Mouse (Mus musculus) forebrain, embryonic 15.5 days (tissue): ENCODE measurements around the gene Spop. TPM values are rescaled to one million over a fixed set of nuclear protein-coding genes. Genes with fewer than 3 reads are reported as not detected.

ENCODE experiments used
- ATAC-seq: fragments of 200-750 bp; cut with Nextera tagmentation; replicated peaks from 2 replicates; pipeline ENCODE4 v1.8.0; 2017; ENCODE audit warnings: mild to moderate bottlenecking, moderate TSS enrichment, moderate library complexity
- H3K27ac ChIP-seq: fragments of 300-500 bp; sonication (generic); replicated peaks from 2 replicates; pipeline ENCODE4 v1.5.1; 2015; ENCODE audit warnings: mild to moderate bottlenecking, inconsistent platforms
- H3K27me3 ChIP-seq: fragments of 300-500 bp; sonication (generic); 2 replicates; pipeline ENCODE4 v1.6.1; 2015; ENCODE audit warnings: inconsistent platforms
- H3K36me3 ChIP-seq: fragments of 300-500 bp; sonication (generic); 2 replicates; pipeline ENCODE4 v1.6.1; 2015; ENCODE audit warnings: mild to moderate bottlenecking, inconsistent platforms
- H3K4me1 ChIP-seq: fragments of 300-500 bp; sonication (generic); 2 replicates; pipeline ENCODE4 v1.6.1; 2015; ENCODE audit warnings: inconsistent platforms
- H3K4me2 ChIP-seq: fragments of 300-500 bp; sonication (generic); replicated peaks from 2 replicates; pipeline ENCODE4 v1.6.1; 2015; ENCODE audit warnings: mild to moderate bottlenecking, inconsistent platforms
- H3K4me3 ChIP-seq: fragments of 300-500 bp; sonication (generic); 2 replicates; pipeline ENCODE4 v1.5.1; 2015; ENCODE audit warnings: mild to moderate bottlenecking, inconsistent platforms
- H3K9ac ChIP-seq: fragments of 300-500 bp; sonication (generic); replicated peaks from 2 replicates; pipeline ENCODE4 v1.6.1; 2015; ENCODE audit warnings: mild to moderate bottlenecking, inconsistent platforms
- H3K9me3 ChIP-seq: fragments of 300-500 bp; sonication (generic); 2 replicates; pipeline ENCODE4 v1.6.1; 2016; ENCODE audit warnings: inconsistent platforms
- WGBS: fragments of 180-500 bp; shearing (Covaris S2); methylation state at CpG from one replicate; pipeline ENCODE4 v1.1.7; 2015; ENCODE audit warnings: mixed read lengths; 5-methylcytosine and 5-hydroxymethylcytosine counted together
- polyA plus RNA-seq: library from polyadenylated mRNA; unstranded; fragments of >200 nt; fragmentation: Nextera tagmentation; extraction: Ambion mirVana; gene quantifications from 2 replicates; pipeline ENCODE4 v1.2.1, GENCODE M21; 2015

The Spop gene
- polyA plus RNA-seq, 1 experiment from 2014 or later, result 226 TPM

GRCm38 (mm10) chr11:95507041-95507716 is 93.3 kb downstream of the Spop start:
- no peak for ATAC-seq
- Histone ChIP-seq H3K4me1 (no peaks in the 10 kb centered on the region), H3K36me3 (no peaks in the 10 kb centered on the region), H3K9ac (no peak overlapping the region), H3K9me3 (no peaks in the 10 kb centered on the region), H3K27me3 (peaks cover under 1% of the 10 kb centered on the region; the same call in 1 of the 2 replicates), H3K27ac (no peak overlapping the region), H3K4me3 (no peak overlapping the region), H3K4me2 (no peak overlapping the region)
- 48% methylated on average over 12 of the region's 12 CpGs for WGBS

DNA sequence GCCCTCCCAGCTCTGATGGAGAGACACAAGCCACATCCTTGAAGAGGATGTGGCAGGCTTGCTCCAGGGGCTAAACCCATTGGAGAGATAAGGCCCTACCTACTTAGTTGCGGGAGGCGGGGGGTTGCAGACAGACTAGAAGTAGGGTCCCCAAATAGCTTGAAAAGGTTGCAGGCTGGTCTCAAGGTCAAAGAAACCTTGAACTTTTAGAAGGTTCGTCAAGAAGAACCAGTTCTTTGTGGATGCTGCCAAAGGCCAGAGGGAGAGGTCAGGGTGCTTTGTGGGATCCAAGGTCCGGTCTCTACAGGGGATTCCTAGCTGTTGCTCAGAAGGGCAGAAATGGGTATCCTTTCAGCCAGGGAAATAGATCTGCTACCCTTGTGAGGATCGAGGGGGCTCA is 93.9 kb downstream of the Spop start:
- Histone ChIP-seq H3K9ac (no peak overlapping the region), H3K27ac (no peak overlapping the region), H3K4me2 (no peak overlapping the region), H3K9me3 (no peaks in the 10 kb centered on the region), H3K27me3 (peaks cover 6% of the 10 kb centered on the region), H3K36me3 (no peaks in the 10 kb centered on the region), H3K4me1 (no peaks in the 10 kb centered on the region), H3K4me3 (no peak overlapping the region)
- WGBS, result 78% methylated on average over 5 of the region's 5 CpGs
- no peak for ATAC-seq

DNA sequence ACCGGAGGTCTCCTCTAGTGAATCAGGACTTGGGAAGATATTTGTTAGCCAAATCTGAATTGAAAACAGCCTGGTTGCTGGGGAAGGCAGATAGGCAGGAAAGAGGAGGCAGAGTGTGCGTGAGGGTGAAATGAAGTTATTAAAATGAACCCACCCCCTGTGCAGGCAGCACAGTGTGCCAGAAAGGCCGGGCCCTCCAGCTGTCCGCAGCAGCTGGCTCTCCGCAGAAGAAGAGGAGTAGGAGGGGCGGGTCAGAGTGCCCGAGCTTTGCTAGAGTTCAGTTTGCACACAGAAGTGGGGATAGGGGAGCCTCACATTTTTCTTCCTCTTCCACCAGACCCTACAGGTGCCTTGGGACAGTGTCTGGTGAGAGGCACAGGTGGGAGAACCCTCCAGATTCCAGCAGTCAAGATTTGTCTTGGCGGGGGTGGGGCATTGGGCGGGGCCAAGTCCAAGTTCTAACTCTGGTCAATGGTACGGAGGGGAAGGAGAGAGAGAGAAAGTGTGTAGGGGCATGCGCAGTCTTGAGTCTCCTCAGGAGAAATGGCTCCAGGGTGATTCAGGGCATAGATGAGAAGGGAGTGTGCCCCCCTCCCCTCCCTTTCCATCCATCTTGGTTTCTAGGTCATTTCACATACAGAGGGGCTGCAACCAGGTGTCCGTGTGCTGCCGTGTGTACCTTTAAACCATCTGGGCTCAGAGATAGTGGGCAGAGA is 94.5 kb downstream of the Spop start:
- H3K27ac ChIP-seq, result no peak overlapping the region
- 60% methylated on average over 13 of the region's 13 CpGs for WGBS
- no peak overlapping the region for H3K9ac ChIP-seq
- no peaks in the 10 kb centered on the region for H3K9me3 ChIP-seq
- peaks cover 1% of the 10 kb centered on the region for H3K4me1 ChIP-seq
- ATAC-seq, result no peak
- H3K27me3 ChIP-seq, result peaks cover 12% of the 10 kb centered on the region
- H3K4me3 ChIP-seq, result no peak overlapping the region
- H3K36me3 ChIP-seq, result no peaks in the 10 kb centered on the region
- no peak overlapping the region for H3K4me2 ChIP-seq

DNA sequence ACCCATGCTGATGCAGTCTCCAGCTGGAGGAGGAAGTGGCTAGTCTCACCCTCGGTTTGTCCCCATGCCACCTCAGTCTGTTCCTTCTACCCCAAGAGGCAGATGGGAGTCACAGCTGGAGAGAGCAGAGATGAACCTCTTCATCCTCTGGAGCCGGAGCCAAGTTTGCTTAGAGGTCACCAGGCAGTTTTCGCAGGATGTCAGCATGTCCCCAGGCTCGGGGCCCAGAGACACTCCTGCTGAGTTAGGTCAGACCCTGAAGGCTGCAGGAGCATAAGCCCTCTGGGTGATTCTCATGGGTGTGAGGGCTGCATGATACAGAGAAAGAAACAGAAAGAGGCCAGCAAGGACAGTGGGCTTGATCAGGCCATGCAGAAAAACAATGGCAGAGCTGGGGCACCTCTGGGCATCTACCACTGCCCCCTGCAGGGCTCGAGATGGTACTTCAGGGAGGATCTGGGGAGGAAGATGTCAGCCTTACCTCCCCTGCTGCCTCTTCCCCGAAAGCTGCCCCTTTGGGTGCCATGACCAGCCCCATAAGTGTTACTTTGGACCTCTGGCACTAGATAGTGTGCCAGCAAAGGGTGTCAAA is 95.3 kb downstream of the Spop start:
- Histone ChIP-seq H3K27ac (no peak overlapping the region), H3K27me3 (peaks cover 21% of the 10 kb centered on the region), H3K4me1 (peaks cover 10% of the 10 kb centered on the region), H3K4me3 (no peak overlapping the region), H3K9ac (no peak overlapping the region), H3K4me2 (no peak overlapping the region), H3K9me3 (no peaks in the 10 kb centered on the region), H3K36me3 (no peaks in the 10 kb centered on the region)
- no peak for ATAC-seq
- 70% methylated on average over 6 of the region's 6 CpGs for WGBS

GRCm38 (mm10) chr11:95510631-95511030 is 96.8 kb downstream of the Spop start:
- no peak overlapping the region for H3K27ac ChIP-seq
- WGBS, result 93% methylated on average over 12 of the region's 12 CpGs
- no peak overlapping the region for H3K4me3 ChIP-seq
- H3K27me3 ChIP-seq, result peaks cover 30% of the 10 kb centered on the region
- no peak overlapping the region for H3K4me2 ChIP-seq
- ATAC-seq, result no peak
- peaks cover 24% of the 10 kb centered on the region for H3K4me1 ChIP-seq
- no peaks in the 10 kb centered on the region for H3K36me3 ChIP-seq
- no peaks in the 10 kb centered on the region for H3K9me3 ChIP-seq
- H3K9ac ChIP-seq, result no peak overlapping the region

- Histone ChIP-seq H3K36me3 (no peaks in the 10 kb centered on the region), H3K9ac (no peak overlapping the region), H3K4me1 (peaks cover 36% of the 10 kb centered on the region), H3K4me2 (peak overlapping the region; percentile 87; the same call in 1 of the 2 replicates), H3K27ac (no peak overlapping the region), H3K9me3 (no peaks in the 10 kb centered on the region), H3K4me3 (no peak overlapping the region; the same call in 1 of the 2 replicates), H3K27me3 (peaks cover 30% of the 10 kb centered on the region)
- ATAC-seq, result no peak
- 88% methylated on average over 1 of the region's 1 CpGs for WGBS
Observed at GRCm38 (mm10) chr11:95511919-95512318, 98.0 kb downstream of the Spop start.

- no peaks in the 10 kb centered on the region for H3K36me3 ChIP-seq
- peak overlapping the region; percentile 56 for H3K4me3 ChIP-seq
- H3K4me1 ChIP-seq, result peaks cover 41% of the 10 kb centered on the region
- H3K9me3 ChIP-seq, result no peaks in the 10 kb centered on the region
- no peak for ATAC-seq
- H3K27ac ChIP-seq, result no peak overlapping the region
- H3K9ac ChIP-seq, result no peak overlapping the region
- H3K4me2 ChIP-seq, result peak overlapping the region; percentile 87
- peaks cover 30% of the 10 kb centered on the region for H3K27me3 ChIP-seq
- WGBS, result 79% methylated on average over 6 of the region's 6 CpGs
Observed at GRCm38 (mm10) chr11:95512383-95512782, 98.5 kb downstream of the Spop start.

DNA sequence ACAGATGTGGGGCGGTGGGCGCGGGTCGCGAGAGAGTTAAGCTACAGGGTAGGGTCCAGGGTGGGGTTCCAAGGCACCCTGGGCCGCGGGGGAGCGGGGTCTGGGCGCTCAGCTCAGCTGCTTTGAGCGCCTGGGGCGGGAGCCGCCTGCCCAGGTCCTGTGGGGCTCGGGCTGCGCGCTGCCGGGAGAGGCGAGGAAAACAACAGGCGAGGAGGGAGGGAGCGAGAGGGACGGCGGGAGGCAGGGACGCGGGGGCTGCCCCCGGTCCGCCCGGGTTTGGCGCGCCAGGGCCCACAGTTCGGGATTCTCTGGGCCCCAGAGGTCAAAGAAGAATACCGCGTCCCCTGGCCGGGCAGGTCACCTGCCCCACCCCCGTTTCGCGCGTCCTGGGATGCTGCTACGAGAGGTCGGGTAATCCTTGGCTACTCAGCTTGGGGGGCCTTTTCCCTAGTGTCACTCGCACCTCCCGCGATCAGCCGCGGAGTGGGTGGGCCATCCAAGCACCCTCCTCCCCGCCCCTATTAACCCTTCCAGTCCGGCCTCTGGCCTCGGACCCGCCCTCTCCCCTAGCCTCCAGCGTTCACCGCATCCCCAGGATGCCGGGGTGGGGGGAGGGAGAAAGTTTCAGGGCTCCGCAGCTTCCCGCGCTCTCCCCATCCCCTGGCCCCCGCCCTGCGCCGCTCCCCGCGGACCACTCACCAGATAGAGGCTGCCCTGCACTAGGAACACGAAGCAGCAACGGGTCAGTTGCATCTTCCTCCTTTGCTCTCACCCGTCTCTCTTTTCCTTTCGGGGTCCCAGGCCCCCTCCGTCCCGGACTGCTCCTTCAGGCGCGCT is 99.8 kb downstream of the Spop start:
- WGBS, result under 1% methylated on average over 63 of the region's 66 CpGs
- Histone ChIP-seq H3K9me3 (no peaks in the 10 kb centered on the region), H3K27ac (peak overlapping the region; percentile 68; the same call in 1 of the 2 replicates), H3K4me2 (peak overlapping the region; percentile 87), H3K4me3 (peak overlapping the region; percentile 56), H3K36me3 (no peaks in the 10 kb centered on the region), H3K27me3 (peaks cover 30% of the 10 kb centered on the region), H3K9ac (peak overlapping the region; percentile 55), H3K4me1 (peaks cover 41% of the 10 kb centered on the region)
- peak; percentile 30; the same call in 1 of the 2 replicates for ATAC-seq

GRCm38 (mm10) chr11:95514298-95514861 is 100.5 kb downstream of the Spop start, which contains the start of gene Nxph3:
Nxph3 (minus strand) TSS chr11:95514570.
- H3K27ac ChIP-seq, result peak within 1 kb of the TSS; percentile 68
- peak within 1 kb of the TSS; percentile 56 for H3K4me3 ChIP-seq
- H3K9me3 ChIP-seq, result no peaks in the 10 kb centered on the region
- H3K9ac ChIP-seq, result peak within 1 kb of the TSS; percentile 55
- peak; percentile 37; the same call in 1 of the 2 replicates for ATAC-seq
- peaks cover 41% of the 10 kb centered on the region for H3K4me1 ChIP-seq
- peak within 1 kb of the TSS; percentile 87 for H3K4me2 ChIP-seq
- H3K36me3 ChIP-seq, result no peaks in the 10 kb centered on the region
- H3K27me3 ChIP-seq, result peaks cover 30% of the 10 kb centered on the region
- WGBS, result 1% methylated on average over 66 of the region's 66 CpGs

- peak overlapping the region; percentile 56; the same call in 1 of the 2 replicates for H3K4me3 ChIP-seq
- H3K4me2 ChIP-seq, result peak overlapping the region; percentile 87
- H3K36me3 ChIP-seq, result no peaks in the 10 kb centered on the region
- peaks cover 30% of the 10 kb centered on the region for H3K27me3 ChIP-seq
- peaks cover 45% of the 10 kb centered on the region for H3K4me1 ChIP-seq
- peak overlapping the region; percentile 68 for H3K27ac ChIP-seq
- peak; percentile 49 for ATAC-seq
- 34% methylated on average over 17 of the region's 17 CpGs for WGBS
- no peaks in the 10 kb centered on the region for H3K9me3 ChIP-seq
- H3K9ac ChIP-seq, result no peak overlapping the region; the same call in 1 of the 2 replicates
Observed at GRCm38 (mm10) chr11:95515376-95516323, 101.8 kb downstream of the Spop start.
